Mouse (Mus musculus) T-helper 2 cell (primary cell): ENCODE data around the gene Tha1.

ENCODE experiments used
- in situ Hi-C: fragments of 300-600 bp; cut with MboI, MseI; formaldehyde crosslinking; loops from one replicate; pipeline ENCODE4 v1.15.1; 2025; ENCODE audit warnings: high pct_unique_total_duplicates

The Tha1 gene

DNA sequence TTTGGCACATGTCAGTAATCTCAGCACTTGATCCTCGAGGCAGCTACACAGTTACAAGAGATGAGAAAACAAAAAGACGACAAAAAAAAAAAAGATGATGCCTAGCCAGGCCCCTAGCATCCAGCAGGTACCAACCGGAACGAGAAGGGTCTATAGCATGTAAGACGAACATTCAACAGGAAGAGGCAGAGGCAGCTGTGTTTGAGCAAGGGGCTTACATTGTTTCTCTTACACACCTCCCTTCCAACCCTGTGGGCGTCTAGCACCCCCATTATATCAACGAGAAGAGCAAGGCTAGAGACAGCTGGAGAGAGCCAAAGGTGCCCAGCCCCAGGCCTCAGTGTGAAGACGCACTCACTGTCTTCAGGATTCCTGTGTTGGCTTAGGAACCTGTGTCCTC, 46.4 kb downstream of the Tha1 start:
- in situ Hi-C loops = no loop called here

GRCm38 (mm10) chr11:117826164-117826563, 47.1 kb downstream of the Tha1 start:
- in situ Hi-C loops = no loop called here

- in situ Hi-C loops = no loop called here
Observed at GRCm38 (mm10) chr11:117825333-117826101, 47.8 kb downstream of the Tha1 start, which contains the start of the genes Afmid and Tk1. Afmid (plus strand) TSS chr11:117825924. Tk1 (minus strand) TSS chr11:117826092.

GRCm38 (mm10) chr11:117824060-117824969, 49.0 kb downstream of the Tha1 start:
- in situ Hi-C loops = loop anchor here (5.0 to 25.0 kb wide), 2 partner anchors 72 to 1437 kb away; no protein-coding TSS in a partner anchor

DNA sequence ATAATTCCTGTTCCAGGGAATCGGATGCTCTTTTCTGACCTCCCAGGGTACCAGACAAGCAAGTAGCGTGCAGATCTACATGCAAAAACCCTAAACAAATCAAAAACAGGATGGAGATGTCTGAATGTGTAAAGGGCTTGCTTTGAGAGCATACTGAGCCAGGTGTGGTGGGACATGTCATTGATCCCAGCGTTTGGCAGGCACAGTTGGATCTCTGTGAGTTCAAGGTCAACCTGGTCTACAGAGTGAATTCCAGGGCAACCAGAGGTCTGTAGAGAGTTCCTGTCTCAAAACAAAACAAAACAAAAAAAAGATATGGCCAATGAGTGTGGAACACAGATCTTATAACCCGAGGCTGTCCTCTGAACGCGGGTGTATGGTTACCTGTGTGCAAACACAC, 49.9 kb downstream of the Tha1 start:
- in situ Hi-C loops = loop anchor here (5.0 to 25.0 kb wide), 2 partner anchors 71 to 1436 kb away; no protein-coding TSS in a partner anchor

GRCm38 (mm10) chr11:117822728-117823241, 50.5 kb downstream of the Tha1 start:
- in situ Hi-C loops = loop anchor here (5.0 to 25.0 kb wide), 2 partner anchors 70 to 1435 kb away; no protein-coding TSS in a partner anchor

DNA sequence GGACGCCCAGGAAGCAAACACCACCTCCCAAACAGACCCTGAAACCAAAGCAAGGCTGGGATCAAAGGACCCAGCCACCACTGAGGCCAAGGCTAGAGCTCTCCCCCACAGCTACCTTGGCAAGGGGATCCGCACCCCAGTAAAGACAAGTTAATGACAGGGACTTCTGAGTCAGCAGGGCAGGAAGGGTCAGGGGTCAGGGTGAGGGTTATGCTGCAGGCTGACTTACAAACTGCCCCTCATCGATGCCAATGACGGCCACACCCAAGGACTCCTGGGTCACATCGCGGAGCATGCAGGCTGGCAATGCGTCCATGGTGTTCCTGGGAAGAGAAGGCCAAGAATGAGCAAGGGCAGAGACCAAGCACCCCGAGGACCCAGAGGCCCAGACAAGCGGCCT, 51.4 kb downstream of the Tha1 start:
- in situ Hi-C loops = loop anchor here (5.0 to 25.0 kb wide), 2 partner anchors 70 to 1435 kb away; no protein-coding TSS in a partner anchor

GRCm38 (mm10) chr11:117820173-117820572, 53.1 kb downstream of the Tha1 start:
- in situ Hi-C loops = loop anchor here (5.0 to 25.0 kb wide), 2 partner anchors 68 to 1433 kb away; no protein-coding TSS in a partner anchor

DNA sequence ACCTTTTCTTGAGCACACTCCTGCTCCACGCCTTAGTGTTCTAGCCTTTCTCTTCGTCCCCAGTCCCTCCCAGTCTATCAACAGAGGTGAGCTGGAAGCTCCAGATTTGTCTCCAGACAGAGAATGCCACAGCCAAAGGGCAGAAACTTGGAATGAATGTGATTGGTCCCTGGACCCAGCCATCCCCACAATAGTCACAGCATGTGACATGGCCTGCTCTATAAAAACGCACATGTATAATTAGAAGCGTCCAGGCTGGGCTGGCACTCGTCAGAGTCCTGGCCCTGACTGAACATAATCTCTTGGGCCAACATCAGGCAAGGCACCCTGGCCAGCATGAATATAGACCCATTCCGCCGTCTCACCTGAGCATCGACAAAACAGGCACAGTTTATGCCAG, 54.2 kb downstream of the Tha1 start:
- in situ Hi-C loops = loop anchor here (25.0 kb wide), 1 partner anchor 1432 kb away; no protein-coding TSS in a partner anchor
